17 mouse cellular contexts compared by ENCODE assay signal in genomic region chr17:84267456-84268074, GRCm38 (mm10).
DNase-seq lines count a peak whose midpoint lies in the region; ATAC-seq and TF ChIP-seq lines count a peak whose summit lies in the region.
"Had no signal": no experiment of that assay in that cellular context is flagged by ENCODE, and none has a peak within 500 bp of the region (broad histone marks: within the 10 kb centered on the region; RNA-seq: fewer than 3 reads in every experiment).

No protein-coding gene starts in this region.

- no peaks in the 10 kb centered on the region for H3K27me3 ChIP-seq in heart, embryonic 16.5 days (ENCODE audit: control insufficient read depth, insufficient read depth, low read length)
- no peaks in the 10 kb centered on the region for H3K27me3 ChIP-seq in heart, embryonic 11.5 days (ENCODE audit: control insufficient read depth, insufficient read depth, low read length)
- no peaks in the 10 kb centered on the region for H3K27me3 ChIP-seq in lung, postnatal 0 days (replicated peaks; ENCODE audit: insufficient read depth, low read length)
- H3K27me3 ChIP-seq in forebrain, embryonic 16.5 days (replicated peaks; ENCODE audit: control insufficient read depth, insufficient read depth, low read length) = no peaks in the 10 kb centered on the region
- H3K27me3 ChIP-seq: CH12.LX; forebrain, embryonic 15.5 days; hindbrain, embryonic 12.5 days; Patski had no signal

- no peak overlapping the region for H3K9ac ChIP-seq in heart, embryonic 16.5 days (ENCODE audit: low read length)
- no peak overlapping the region for H3K9ac ChIP-seq in heart, embryonic 11.5 days (ENCODE audit: low read depth, low read length)
- H3K9ac ChIP-seq in lung, postnatal 0 days (replicated peaks; ENCODE audit: low read depth) = no peak overlapping the region
- no peak overlapping the region for H3K9ac ChIP-seq in forebrain, embryonic 16.5 days (replicated peaks; ENCODE audit: low read depth, low read length)
- H3K9ac ChIP-seq: forebrain, embryonic 15.5 days; hindbrain, embryonic 12.5 days had no signal

- intact Hi-C loops in left cerebral cortex, postnatal 10 days (cut with DNase I) = no loop called here

- TF ChIP-seq EP300 in lung, postnatal 0 days (IDR thresholded peaks at IDR 0.05) = no peak

- no peak for TF ChIP-seq CTCF in lung, postnatal 0 days (IDR thresholded peaks at IDR 0.05)
- no peak for TF ChIP-seq CTCF in lung, adult 2 months (IDR thresholded peaks at IDR 0.05; ENCODE audit: insufficient read depth, low read length)

- 0 out of 2 replicates have a peak overlapping the region, but pooled peaks have one; percentile 0 for H3K27ac ChIP-seq in heart, embryonic 16.5 days (ENCODE audit: low read length)
- H3K27ac ChIP-seq in heart, embryonic 11.5 days (ENCODE audit: low read depth, low read length) = no peak overlapping the region
- 0 out of 2 replicates have a peak overlapping the region, but pooled peaks have one; percentile 0 for H3K27ac ChIP-seq in lung, postnatal 0 days (ENCODE audit: low read length)
- H3K27ac ChIP-seq in forebrain, embryonic 16.5 days (ENCODE audit: low read length) = no peak overlapping the region
- H3K27ac ChIP-seq: forebrain, embryonic 15.5 days had no signal

- no peak for ATAC-seq in heart, embryonic 16.5 days (replicated peaks; ENCODE audit: extremely low read depth, insufficient read depth, low FRiP score)
- ATAC-seq in heart, embryonic 11.5 days (replicated peaks; ENCODE audit: insufficient number of reproducible peaks, low FRiP score, low TSS enrichment) = no peak
- no peak for ATAC-seq in lung, postnatal 0 days
- peak; percentile 56; the same call in 1 of the 2 replicates for ATAC-seq in erythroid progenitor cell, adult 5-6 weeks (replicated peaks; ENCODE audit: low FRiP score, poor library complexity, severe bottlenecking)
- no peak for ATAC-seq in forebrain, embryonic 16.5 days
- ATAC-seq: forebrain, embryonic 15.5 days; Patski had no signal

- H3K9me3 ChIP-seq in heart, embryonic 16.5 days (replicated peaks; ENCODE audit: control insufficient read depth, low read length) = no peaks in the 10 kb centered on the region
- no peaks in the 10 kb centered on the region for H3K9me3 ChIP-seq in heart, embryonic 11.5 days (replicated peaks; ENCODE audit: control insufficient read depth, low read length)
- H3K9me3 ChIP-seq in lung, postnatal 0 days (ENCODE audit: low read length) = no peaks in the 10 kb centered on the region
- no peaks in the 10 kb centered on the region for H3K9me3 ChIP-seq in forebrain, embryonic 16.5 days (ENCODE audit: control insufficient read depth, low read length)
- H3K9me3 ChIP-seq: forebrain, embryonic 15.5 days; hindbrain, embryonic 12.5 days had no signal

- no peak overlapping the region for H3K4me2 ChIP-seq in heart, embryonic 16.5 days (ENCODE audit: low read depth, low read length)
- H3K4me2 ChIP-seq in heart, embryonic 11.5 days = no peak overlapping the region
- no peak overlapping the region for H3K4me2 ChIP-seq in lung, postnatal 0 days (replicated peaks; ENCODE audit: low read depth, low read length)
- no peak overlapping the region for H3K4me2 ChIP-seq in forebrain, embryonic 16.5 days (ENCODE audit: low read length)
- H3K4me2 ChIP-seq: forebrain, embryonic 15.5 days; hindbrain, embryonic 12.5 days had no signal

- 74% methylated on average over 6 of the region's 6 CpGs for WGBS in heart, embryonic 16.5 days
- WGBS in heart, embryonic 11.5 days (ENCODE audit: insufficient replicate concordance) = 80% methylated on average over 6 of the region's 6 CpGs
- 88% methylated on average over 6 of the region's 6 CpGs for WGBS in lung, postnatal 0 days
- 70% methylated on average over 6 of the region's 6 CpGs for WGBS in lung, adult 2 months
- 91% methylated on average over 6 of the region's 6 CpGs for WGBS in forebrain, embryonic 16.5 days

- TF ChIP-seq POLR2A in lung, adult 2 months (IDR thresholded peaks at IDR 0.05; ENCODE audit: borderline replicate concordance, extremely low read depth, low read depth, low read length) = no peak

- no peaks in the 10 kb centered on the region for H3K36me3 ChIP-seq in heart, embryonic 16.5 days (ENCODE audit: control insufficient read depth, insufficient read depth)
- H3K36me3 ChIP-seq in heart, embryonic 11.5 days (ENCODE audit: control insufficient read depth, insufficient read depth, low read length) = no peaks in the 10 kb centered on the region
- no peaks in the 10 kb centered on the region for H3K36me3 ChIP-seq in lung, postnatal 0 days (ENCODE audit: insufficient read depth, low read length)
- no peaks in the 10 kb centered on the region for H3K36me3 ChIP-seq in forebrain, embryonic 16.5 days (ENCODE audit: control insufficient read depth, insufficient read depth)
- H3K36me3 ChIP-seq: forebrain, embryonic 15.5 days had no signal

- peaks cover 35% of the 10 kb centered on the region for H3K4me1 ChIP-seq in heart, embryonic 16.5 days (ENCODE audit: control insufficient read depth, insufficient read depth, low read length)
- H3K4me1 ChIP-seq in heart, embryonic 11.5 days (ENCODE audit: control insufficient read depth, insufficient read depth, low read length) = peaks cover 19% of the 10 kb centered on the region
- peaks cover 23% of the 10 kb centered on the region for H3K4me1 ChIP-seq in lung, postnatal 0 days (ENCODE audit: insufficient read depth, low read depth, low read length)
- H3K4me1 ChIP-seq in lung, adult 2 months (ENCODE audit: control insufficient read depth, insufficient read depth, low read length) = peaks cover 35% of the 10 kb centered on the region
- 0 out of 2 replicates have a peak, but pooled peaks cover 2% of the 10 kb centered on the region for H3K4me1 ChIP-seq in forebrain, embryonic 16.5 days (replicated peaks; ENCODE audit: control insufficient read depth, insufficient read depth, low read length)
- H3K4me1 ChIP-seq: hindbrain, embryonic 12.5 days had no signal

- H3K4me3 ChIP-seq in heart, embryonic 16.5 days (ENCODE audit: low read length) = no peak overlapping the region
- no peak overlapping the region for H3K4me3 ChIP-seq in heart, embryonic 11.5 days (ENCODE audit: low read depth, low read length)
- no peak overlapping the region for H3K4me3 ChIP-seq in lung, postnatal 0 days (ENCODE audit: low read depth, low read length)
- H3K4me3 ChIP-seq in lung, adult 2 months (replicated peaks; ENCODE audit: extremely low read depth, low read depth, low read length) = no peak overlapping the region
- no peak overlapping the region for H3K4me3 ChIP-seq in forebrain, embryonic 16.5 days (replicated peaks; ENCODE audit: low read length)
- H3K4me3 ChIP-seq: forebrain, embryonic 15.5 days; hindbrain, embryonic 12.5 days had no signal

- peak; percentile 7 for DNase-seq in lung, postnatal 0 days (ENCODE audit: low spot score)
- DNase-seq in lung, adult 2 months = no peak
- no peak for DNase-seq in left cerebral cortex, postnatal 10 days (ENCODE audit: extremely low spot score in 1 of 2, low spot score in 2 of 2)
- DNase-seq: adrenal gland, adult 2 months; cerebellum, postnatal 36 days; kidney, adult 18-20 months; layer of hippocampus, adult 9-11 months; midbrain, embryonic 14.5 days; thymus, adult 18-20 months had no signal

Comparison
In these comparisons a context has a peak if more than half of its experiments do, and no peak if none do; other contexts are left out.
1. H3K27ac ChIP-seq: peak in heart, embryonic 16.5 days (single experiment) and lung, postnatal 0 days (single experiment); none in heart, embryonic 11.5 days (single experiment) and forebrain, embryonic 16.5 days (single experiment).